In genomic region chr6:94698509-94699172, GRCm38 (mm10) we compare ENCODE assay signal across 8 mouse cellular contexts. TPM values are rescaled to one million over a fixed set of nuclear protein-coding genes. Genes with fewer than 3 reads are reported as not detected.
DNase-seq lines count a peak whose midpoint lies in the region; ATAC-seq and TF ChIP-seq lines count a peak whose summit lies in the region.

No protein-coding gene starts in this region.

- intact Hi-C loops in gastrocnemius, adult 2 months (cut with DNase I): loop anchor here (1.0 kb wide), 1 partner anchor 40 kb away; no protein-coding TSS in a partner anchor
- intact Hi-C loops in gastrocnemius, postnatal 14 days (cut with DNase I; ENCODE audit: low total_unique reads): loop anchor here (5.0 kb wide), 1 partner anchor 51 kb away; no protein-coding TSS in a partner anchor

- no peaks in the 10 kb centered on the region for H3K36me3 ChIP-seq in ES-Bruce4 (ENCODE audit: control insufficient read depth, insufficient read depth, low read length, poor library complexity, severe bottlenecking)
- H3K36me3 ChIP-seq in heart, embryonic 13.5 days: no peaks in the 10 kb centered on the region
- no peaks in the 10 kb centered on the region for H3K36me3 ChIP-seq in liver, embryonic 14.5 days (replicated peaks; ENCODE audit: control insufficient read depth, insufficient read depth, low read depth)

- H3K27ac ChIP-seq in gastrocnemius, adult 2 months: peak overlapping the region; percentile 98
- H3K27ac ChIP-seq in ES-Bruce4 (ENCODE audit: insufficient read depth, low read length): no peak overlapping the region
- peak overlapping the region; percentile 90 for H3K27ac ChIP-seq in heart, embryonic 13.5 days (replicated peaks)
- no peak overlapping the region for H3K27ac ChIP-seq in liver, embryonic 14.5 days

- DNase-seq in gastrocnemius, adult 2 months: no peak
- no peak for DNase-seq in gastrocnemius, adult 8-10 months (ENCODE audit: low spot score in 2 of 2)
- no peak for DNase-seq in liver, embryonic 14.5 days (ENCODE audit: low read depth in 3 of 3, low spot score in 3 of 3)
- DNase-seq in layer of hippocampus, adult 11-12 months (ENCODE audit: low spot score): no peak
- no peak for DNase-seq in gastrocnemius, postnatal 14 days

- no peak for TF ChIP-seq EP300 in ES-Bruce4 (IDR thresholded peaks at IDR 0.05; ENCODE audit: insufficient read depth, low read depth, low read length)
- no peak for TF ChIP-seq EP300 in liver, embryonic 14.5 days (IDR thresholded peaks at IDR 0.05; ENCODE audit: low read depth)

- 5% methylated on average over 11 of the region's 11 CpGs for WGBS in heart, embryonic 13.5 days
- WGBS in liver, embryonic 14.5 days (ENCODE audit: insufficient replicate concordance): 16% methylated on average over 11 of the region's 11 CpGs

- H3K9me3 ChIP-seq in ES-Bruce4 (replicated peaks; ENCODE audit: control insufficient read depth, insufficient read depth, low read length, poor library complexity, severe bottlenecking): no peaks in the 10 kb centered on the region
- H3K9me3 ChIP-seq in heart, embryonic 13.5 days: no peaks in the 10 kb centered on the region
- H3K9me3 ChIP-seq in liver, embryonic 14.5 days (ENCODE audit: control insufficient read depth, low read length): no peaks in the 10 kb centered on the region

- peaks cover 5% of the 10 kb centered on the region for H3K4me1 ChIP-seq in ES-Bruce4 (ENCODE audit: control insufficient read depth, insufficient read depth, low read length)
- H3K4me1 ChIP-seq in heart, embryonic 13.5 days: peaks cover 64% of the 10 kb centered on the region
- H3K4me1 ChIP-seq in liver, embryonic 14.5 days (replicated peaks; ENCODE audit: control insufficient read depth in 2 of 2, insufficient read depth in 2 of 2, low read length in 1 of 2): peaks cover 0 to 18% of the 10 kb centered on the region in 2 experiments; a peak in 3 of 4 replicates

- H3K4me2 ChIP-seq in heart, embryonic 13.5 days: peak overlapping the region; percentile 95
- peak overlapping the region; percentile 74 for H3K4me2 ChIP-seq in liver, embryonic 14.5 days (ENCODE audit: low read depth)

- TF ChIP-seq CTCF in gastrocnemius, adult 2 months (IDR thresholded peaks at IDR 0.05): no peak
- no peak for TF ChIP-seq CTCF in ES-Bruce4 (IDR thresholded peaks at IDR 0.05; ENCODE audit: low read depth, low read length)
- no peak for TF ChIP-seq CTCF in liver, embryonic 14.5 days (IDR thresholded peaks at IDR 0.05; ENCODE audit: low read depth)

- peak overlapping the region; percentile 98 for H3K4me3 ChIP-seq in gastrocnemius, adult 2 months
- peak overlapping the region; percentile 91 for H3K4me3 ChIP-seq in ES-Bruce4 (ENCODE audit: low read depth, low read length)
- H3K4me3 ChIP-seq in heart, embryonic 13.5 days: peak overlapping the region; percentile 94
- H3K4me3 ChIP-seq in liver, embryonic 14.5 days (ENCODE audit: insufficient read depth in 1 of 2, low read depth in 2 of 2, low read length in 2 of 2): peak overlapping the region; percentile 63 to 66

- TF ChIP-seq POLR2A in ES-Bruce4 (IDR thresholded peaks at IDR 0.05; ENCODE audit: insufficient read depth, low read length): no peak

- no peak for ATAC-seq in heart, embryonic 13.5 days (ENCODE audit: extremely low read depth, insufficient number of reproducible peaks, low FRiP score, low TSS enrichment)
- no peak for ATAC-seq in liver, embryonic 14.5 days (ENCODE audit: insufficient read depth)
- ATAC-seq in inflammation-experienced regulatory T-cells, adult 6 months: no peak

- H3K9ac ChIP-seq in ES-Bruce4 (ENCODE audit: low read depth, poor library complexity, severe bottlenecking): peak overlapping the region; percentile 74
- peak overlapping the region; percentile 97 for H3K9ac ChIP-seq in heart, embryonic 13.5 days
- no peak overlapping the region for H3K9ac ChIP-seq in liver, embryonic 14.5 days (replicated peaks)

- no peaks in the 10 kb centered on the region; the same call in 1 of the 2 replicates for H3K27me3 ChIP-seq in ES-Bruce4 (ENCODE audit: control insufficient read depth, insufficient read depth, low read length, poor library complexity, severe bottlenecking)
- 0 out of 2 replicates have a peak, but pooled peaks cover 6% of the 10 kb centered on the region for H3K27me3 ChIP-seq in heart, embryonic 13.5 days (replicated peaks)
- peaks cover 27% of the 10 kb centered on the region for H3K27me3 ChIP-seq in liver, embryonic 14.5 days (ENCODE audit: control insufficient read depth, insufficient read depth, low read length)

RNA-seq across cellular contexts. Expression of gene Lrig1, which starts 1.3 kb away (rescaled TPM):
- total RNA-seq in gastrocnemius, adult 2 months (2021): 10 to 100 TPM; 38.9 to 57.9 TPM
- 10 to 100 TPM; 43.8 to 49.3 (median 48.3) TPM for total RNA-seq in gastrocnemius, adult 8-10 months (2022)
- polyA plus RNA-seq in ES-Bruce4 (2011; ENCODE audit: insufficient read depth, insufficient read length, low read depth, missing spikeins): 5.4 and 7.3 TPM in 2 replicates
- polyA plus RNA-seq in heart, embryonic 13.5 days (2015; fragmentation: Nextera tagmentation; extraction: Ambion mirVana): 8.1 and 8.3 TPM in 2 replicates
- 2.7 TPM in 2 replicates for polyA plus RNA-seq in liver, embryonic 14.5 days (2012; rRNA removed)
- polyA plus RNA-seq in liver, embryonic 14.5 days (2014; fragmentation: Nextera tagmentation; extraction: Ambion mirVana): 1.7 and 2.8 TPM in 2 replicates
- 10 to 100 TPM in 2 of 3 experiments, 1 to 10 TPM in 1; 7.4 to 47.9 (median 44.0) TPM for polyA plus RNA-seq in inflammation-experienced regulatory T-cells, adult 6 months (2017; shearing (Covaris generic))
- total RNA-seq in gastrocnemius, postnatal 14 days (2021): 10 to 100 TPM; 39.7 to 49.4 TPM

Comparison
In these comparisons a context has a peak if more than half of its experiments do, and no peak if none do; other contexts are left out.
1. H3K27ac ChIP-seq: peak in gastrocnemius, adult 2 months (single experiment) and heart, embryonic 13.5 days (single experiment); none in ES-Bruce4 (single experiment) and liver, embryonic 14.5 days (single experiment).
2. Peak in every context shown above with its lines, with median percentiles within 50 percentile points of each other: H3K4me3 ChIP-seq.